Mouse (Mus musculus) urinary bladder, postnatal 4 days (tissue): ENCODE data around the gene Speer4a.
"Not testable (repeated sequence)": the region's sequence is repeated elsewhere in the genome, so short reads cannot be mapped to it uniquely, and the experiment has no call there.

Experiments used
- DNase-seq, 2 experiments: peaks; one replicate each; pipeline ENCODE4 v3.0.0; 2021 to 2022; ENCODE audit warnings: low spot score in 2 of 2

Gene Speer4a

GRCm38 (mm10) chr5:26039458-26039857 lies at the start of gene Speer4a:
Gene Speer4a (minus strand): TSS chr5:26039558.
- not testable (repeated sequence) for DNase-seq

- not testable (repeated sequence) for DNase-seq
These were observed 39.7 kb upstream of the Speer4a start for GRCm38 (mm10) chr5:26079023-26079422.

GRCm38 (mm10) chr5:26070716-26071115 lies 31.4 kb upstream of the Speer4a start:
- DNase-seq, result no peak

- not testable (repeated sequence) for DNase-seq
These were observed 19.1 kb upstream of the Speer4a start, which contains the start of gene Gm7347 for GRCm38 (mm10) chr5:26058481-26058880. Gene Gm7347 (minus strand): TSS chr5:26058581.

GRCm38 (mm10) chr5:26022816-26023215 lies 16.5 kb downstream of the Speer4a start, which contains the start of gene Gm5862:
Gene Gm5862 (minus strand): TSS chr5:26022916.
- DNase-seq, result not testable (repeated sequence)

- not testable (repeated sequence) for DNase-seq
These were observed 31.7 kb downstream of the Speer4a start for GRCm38 (mm10) chr5:26007697-26008096.

- peak; percentile 26 to 58 for DNase-seq
These were observed 32.2 kb downstream of the Speer4a start for GRCm38 (mm10) chr5:26006937-26007695.

GRCm38 (mm10) chr5:26004698-26005097 lies 34.7 kb downstream of the Speer4a start, which contains the start of gene Gm1979:
Gene Gm1979 (minus strand): TSS chr5:26004798.
- not testable (repeated sequence) for DNase-seq

- not testable (repeated sequence) for DNase-seq
These were observed 50.8 kb downstream of the Speer4a start, which contains the start of gene Gm21698 for GRCm38 (mm10) chr5:25988550-25988949. Gene Gm21698 (minus strand): TSS chr5:25988650.
